Mouse (Mus musculus): ENCODE results near the gene S1pr1.
A peak's percentile ranks its signal among the peaks of the same experiment; 100 is the strongest.

S1pr1 gene

GRCm38 (mm10) chr3:115718886-115719285, 4.0 kb upstream of the S1pr1 start:
- peaks cover 16% of the 10 kb centered on the region for H3K4me1 ChIP-seq (replicated peaks; ENCODE audit: low read depth, low read length)
- no peak for TF ChIP-seq NANOG (IDR thresholded peaks at IDR 0.05; ENCODE audit: borderline replicate concordance, low read length)
- TF ChIP-seq POU5F1 (IDR thresholded peaks at IDR 0.05; ENCODE audit: borderline replicate concordance, low read length) = no peak
- no peak for TF ChIP-seq CTCF (conservative IDR thresholded peaks at IDR 0.05; ENCODE audit: low read length)
- H3K27me3 ChIP-seq (ENCODE audit: insufficient read depth, low read length) = peaks cover 33% of the 10 kb centered on the region
- H3K9me3 ChIP-seq (ENCODE audit: low read length) = 0 out of 2 replicates have a peak, but pooled peaks cover 4% of the 10 kb centered on the region
- H3K36me3 ChIP-seq (ENCODE audit: insufficient read depth, low read length) = no peaks in the 10 kb centered on the region
- no peak overlapping the region for H3K4me3 ChIP-seq (replicated peaks; ENCODE audit: low read length)

- Histone ChIP-seq H3K9me3 (ENCODE audit: low read length) (peaks cover 16% of the 10 kb centered on the region; the same call in 1 of the 2 replicates), H3K27me3 (ENCODE audit: insufficient read depth, low read length) (peaks cover 41% of the 10 kb centered on the region), H3K4me3 (replicated peaks; ENCODE audit: low read length) (peak overlapping the region; percentile 80; the same call in 1 of the 2 replicates), H3K4me1 (replicated peaks; ENCODE audit: low read depth, low read length) (peaks cover 22% of the 10 kb centered on the region), H3K36me3 (ENCODE audit: insufficient read depth, low read length) (no peaks in the 10 kb centered on the region)
- TF ChIP-seq POU5F1 (IDR thresholded peaks at IDR 0.05; ENCODE audit: borderline replicate concordance, low read length) (no peak), NANOG (IDR thresholded peaks at IDR 0.05; ENCODE audit: borderline replicate concordance, low read length) (no peak), CTCF (conservative IDR thresholded peaks at IDR 0.05; ENCODE audit: low read length) (no peak)
Observed at GRCm38 (mm10) chr3:115715900-115716515, 1.1 kb upstream of the S1pr1 start.

- H3K27me3 ChIP-seq (ENCODE audit: insufficient read depth, low read length) = peaks cover 41% of the 10 kb centered on the region
- no peaks in the 10 kb centered on the region for H3K36me3 ChIP-seq (ENCODE audit: insufficient read depth, low read length)
- TF ChIP-seq CTCF (conservative IDR thresholded peaks at IDR 0.05; ENCODE audit: low read length) (no peak), POU5F1 (IDR thresholded peaks at IDR 0.05; ENCODE audit: borderline replicate concordance, low read length) (no peak), NANOG (IDR thresholded peaks at IDR 0.05; ENCODE audit: borderline replicate concordance, low read length) (no peak)
- peaks cover 22% of the 10 kb centered on the region for H3K4me1 ChIP-seq (replicated peaks; ENCODE audit: low read depth, low read length)
- peaks cover 16% of the 10 kb centered on the region; the same call in 1 of the 2 replicates for H3K9me3 ChIP-seq (ENCODE audit: low read length)
- H3K4me3 ChIP-seq (replicated peaks; ENCODE audit: low read length) = no peak overlapping the region
Observed at GRCm38 (mm10) chr3:115714049-115714435, 830 bp downstream of the S1pr1 start.

GRCm38 (mm10) chr3:115713417-115714048, 1.3 kb downstream of the S1pr1 start:
- no peaks in the 10 kb centered on the region for H3K36me3 ChIP-seq (ENCODE audit: insufficient read depth, low read length)
- H3K27me3 ChIP-seq (ENCODE audit: insufficient read depth, low read length) = peaks cover 41% of the 10 kb centered on the region
- H3K9me3 ChIP-seq (ENCODE audit: low read length) = peaks cover 16% of the 10 kb centered on the region; the same call in 1 of the 2 replicates
- H3K4me1 ChIP-seq (replicated peaks; ENCODE audit: low read depth, low read length) = peaks cover 22% of the 10 kb centered on the region
- TF ChIP-seq NANOG (IDR thresholded peaks at IDR 0.05; ENCODE audit: borderline replicate concordance, low read length) = no peak
- TF ChIP-seq POU5F1 (IDR thresholded peaks at IDR 0.05; ENCODE audit: borderline replicate concordance, low read length) = no peak
- TF ChIP-seq CTCF (conservative IDR thresholded peaks at IDR 0.05; ENCODE audit: low read length) = no peak
- H3K4me3 ChIP-seq (replicated peaks; ENCODE audit: low read length) = no peak overlapping the region

- peaks cover 16% of the 10 kb centered on the region; the same call in 1 of the 2 replicates for H3K9me3 ChIP-seq (ENCODE audit: low read length)
- H3K27me3 ChIP-seq (ENCODE audit: insufficient read depth, low read length) = peaks cover 41% of the 10 kb centered on the region
Observed at GRCm38 (mm10) chr3:115712808-115713200, 2.1 kb downstream of the S1pr1 start.

GRCm38 (mm10) chr3:115711924-115712807, 2.7 kb downstream of the S1pr1 start:
- Histone ChIP-seq H3K27me3 (ENCODE audit: insufficient read depth, low read length) (peaks cover 38% of the 10 kb centered on the region), H3K4me3 (replicated peaks; ENCODE audit: low read length) (no peak overlapping the region), H3K36me3 (ENCODE audit: insufficient read depth, low read length) (no peaks in the 10 kb centered on the region), H3K9me3 (ENCODE audit: low read length) (peaks cover 12% of the 10 kb centered on the region; the same call in 1 of the 2 replicates), H3K4me1 (replicated peaks; ENCODE audit: low read depth, low read length) (peaks cover 22% of the 10 kb centered on the region)
- TF ChIP-seq NANOG (IDR thresholded peaks at IDR 0.05; ENCODE audit: borderline replicate concordance, low read length) (no peak), CTCF (conservative IDR thresholded peaks at IDR 0.05; ENCODE audit: low read length) (no peak), POU5F1 (IDR thresholded peaks at IDR 0.05; ENCODE audit: borderline replicate concordance, low read length) (no peak)

More at GRCm38 (mm10) chr3:115712808-115713200, 2.1 kb downstream of the S1pr1 start:
- peaks cover 22% of the 10 kb centered on the region for H3K4me1 ChIP-seq (replicated peaks; ENCODE audit: low read depth, low read length)
- no peak for TF ChIP-seq POU5F1 (IDR thresholded peaks at IDR 0.05; ENCODE audit: borderline replicate concordance, low read length)
- no peak for TF ChIP-seq NANOG (IDR thresholded peaks at IDR 0.05; ENCODE audit: borderline replicate concordance, low read length)
- peak; percentile 90 for TF ChIP-seq CTCF (conservative IDR thresholded peaks at IDR 0.05; ENCODE audit: low read length)
- no peaks in the 10 kb centered on the region for H3K36me3 ChIP-seq (ENCODE audit: insufficient read depth, low read length)
- no peak overlapping the region for H3K4me3 ChIP-seq (replicated peaks; ENCODE audit: low read length)

GRCm38 (mm10) chr3:115711393-115711792, 3.5 kb downstream of the S1pr1 start:
- Histone ChIP-seq H3K4me3 (replicated peaks; ENCODE audit: low read length) (no peak overlapping the region), H3K27me3 (ENCODE audit: insufficient read depth, low read length) (peaks cover 32% of the 10 kb centered on the region), H3K9me3 (ENCODE audit: low read length) (peaks cover 12% of the 10 kb centered on the region; the same call in 1 of the 2 replicates), H3K4me1 (replicated peaks; ENCODE audit: low read depth, low read length) (peaks cover 22% of the 10 kb centered on the region), H3K36me3 (ENCODE audit: insufficient read depth, low read length) (no peaks in the 10 kb centered on the region)
- TF ChIP-seq CTCF (conservative IDR thresholded peaks at IDR 0.05; ENCODE audit: low read length) (no peak), POU5F1 (IDR thresholded peaks at IDR 0.05; ENCODE audit: borderline replicate concordance, low read length) (no peak), NANOG (IDR thresholded peaks at IDR 0.05; ENCODE audit: borderline replicate concordance, low read length) (no peak)

- H3K4me3 ChIP-seq (replicated peaks; ENCODE audit: low read length) = no peak overlapping the region
- no peaks in the 10 kb centered on the region for H3K36me3 ChIP-seq (ENCODE audit: insufficient read depth, low read length)
- peaks cover 12% of the 10 kb centered on the region; the same call in 1 of the 2 replicates for H3K9me3 ChIP-seq (ENCODE audit: low read length)
- TF ChIP-seq POU5F1 (IDR thresholded peaks at IDR 0.05; ENCODE audit: borderline replicate concordance, low read length) = no peak
- no peak for TF ChIP-seq CTCF (conservative IDR thresholded peaks at IDR 0.05; ENCODE audit: low read length)
- TF ChIP-seq NANOG (IDR thresholded peaks at IDR 0.05; ENCODE audit: borderline replicate concordance, low read length) = no peak
- H3K4me1 ChIP-seq (replicated peaks; ENCODE audit: low read depth, low read length) = peaks cover 9% of the 10 kb centered on the region
- H3K27me3 ChIP-seq (ENCODE audit: insufficient read depth, low read length) = peaks cover 18% of the 10 kb centered on the region
Observed at GRCm38 (mm10) chr3:115710051-115710450, 4.8 kb downstream of the S1pr1 start.

All from E14TG2a.4 (cell line).